Mouse (Mus musculus): ENCODE results near the gene Tbl1xr1.

Gene Tbl1xr1

GRCm38 (mm10) chr3:22076561-22076935, at the start of gene Tbl1xr1:
Gene Tbl1xr1 (plus strand): TSS chr3:22076652.
- peak; percentile 47 for DNase-seq (ENCODE audit: low read depth)

- no peak for DNase-seq (ENCODE audit: low read depth)
These were observed 38.4 kb upstream of the Tbl1xr1 start for GRCm38 (mm10) chr3:22038004-22038403.

GRCm38 (mm10) chr3:22039036-22039795, 37.2 kb upstream of the Tbl1xr1 start:
- no peak for DNase-seq (ENCODE audit: low read depth)

- no peak for DNase-seq (ENCODE audit: low read depth)
These were observed 35.8 kb upstream of the Tbl1xr1 start for GRCm38 (mm10) chr3:22040627-22041026.

GRCm38 (mm10) chr3:22047203-22047602, 29.2 kb upstream of the Tbl1xr1 start:
- DNase-seq (ENCODE audit: low read depth): no peak

GRCm38 (mm10) chr3:22056664-22057328, 19.7 kb upstream of the Tbl1xr1 start:
- DNase-seq (ENCODE audit: low read depth): no peak

GRCm38 (mm10) chr3:22058206-22058804, 18.1 kb upstream of the Tbl1xr1 start:
- no peak for DNase-seq (ENCODE audit: low read depth)

- no peak for DNase-seq (ENCODE audit: low read depth)
These were observed 15.3 kb upstream of the Tbl1xr1 start for GRCm38 (mm10) chr3:22061163-22061562.

GRCm38 (mm10) chr3:22068621-22069020, 7.8 kb upstream of the Tbl1xr1 start:
- DNase-seq (ENCODE audit: low read depth): no peak

GRCm38 (mm10) chr3:22073916-22074315, 2.5 kb upstream of the Tbl1xr1 start:
- no peak for DNase-seq (ENCODE audit: low read depth)

GRCm38 (mm10) chr3:22074591-22075294, 1.7 kb upstream of the Tbl1xr1 start:
- no peak for DNase-seq (ENCODE audit: low read depth)

- no peak for DNase-seq (ENCODE audit: low read depth)
These were observed 950 bp upstream of the Tbl1xr1 start for GRCm38 (mm10) chr3:22075517-22075886.

GRCm38 (mm10) chr3:22075887-22076560, 428 bp upstream of the Tbl1xr1 start:
- no peak for DNase-seq (ENCODE audit: low read depth)

- DNase-seq (ENCODE audit: low read depth): no peak
These were observed 644 bp downstream of the Tbl1xr1 start for GRCm38 (mm10) chr3:22076936-22077656.

- DNase-seq (ENCODE audit: low read depth): no peak
These were observed 1.4 kb downstream of the Tbl1xr1 start for GRCm38 (mm10) chr3:22077657-22078475.

GRCm38 (mm10) chr3:22078529-22078928, 2.1 kb downstream of the Tbl1xr1 start:
- no peak for DNase-seq (ENCODE audit: low read depth)

GRCm38 (mm10) chr3:22081869-22082268, 5.4 kb downstream of the Tbl1xr1 start:
- DNase-seq (ENCODE audit: low read depth): no peak

- no peak for DNase-seq (ENCODE audit: low read depth)
These were observed 6.4 kb downstream of the Tbl1xr1 start for GRCm38 (mm10) chr3:22082823-22083222.

GRCm38 (mm10) chr3:22084222-22084996, 8.0 kb downstream of the Tbl1xr1 start:
- DNase-seq (ENCODE audit: low read depth): no peak

- no peak for DNase-seq (ENCODE audit: low read depth)
These were observed 13.4 kb downstream of the Tbl1xr1 start for GRCm38 (mm10) chr3:22089825-22090224.
